Mouse (Mus musculus) kidney, postnatal 4 days (tissue): ENCODE measurements around the gene Stpg3.

Source experiments
- DNase-seq, 2 experiments: peaks; one replicate each; pipeline ENCODE4 v3.0.0; 2021; ENCODE audit warnings: mixed read lengths in 2 of 2

Stpg3 gene

GRCm38 (mm10) chr2:25178285-25178972, 36.0 kb downstream of the Stpg3 start:
- peak; percentile 13 to 42 for DNase-seq

GRCm38 (mm10) chr2:25177685-25178084, 36.8 kb downstream of the Stpg3 start:
- DNase-seq, result peak; percentile 87 to 92

GRCm38 (mm10) chr2:25177076-25177475, 37.4 kb downstream of the Stpg3 start:
- peak; percentile 16 to 41 for DNase-seq

DNA sequence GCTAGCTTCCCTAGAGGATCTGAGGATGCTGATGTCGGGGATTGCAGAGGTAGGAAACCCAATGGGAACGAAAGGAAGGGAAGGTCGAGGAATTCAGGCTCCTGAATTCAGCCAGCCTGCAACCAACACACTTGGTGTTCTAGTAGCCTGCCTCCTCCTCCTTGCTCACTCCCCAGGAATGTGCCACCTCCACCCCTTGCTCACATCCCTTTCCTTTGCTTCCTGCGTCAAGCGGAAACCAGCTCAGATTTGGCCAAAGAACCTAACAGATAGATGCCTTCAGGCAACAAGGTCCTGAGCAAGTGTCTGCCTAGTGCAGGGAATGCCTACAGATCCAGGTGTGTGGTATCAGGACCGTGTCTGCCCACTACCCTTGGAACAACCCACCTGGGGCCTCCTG, 37.9 kb downstream of the Stpg3 start:
- peak; percentile 5 to 39 for DNase-seq

DNA sequence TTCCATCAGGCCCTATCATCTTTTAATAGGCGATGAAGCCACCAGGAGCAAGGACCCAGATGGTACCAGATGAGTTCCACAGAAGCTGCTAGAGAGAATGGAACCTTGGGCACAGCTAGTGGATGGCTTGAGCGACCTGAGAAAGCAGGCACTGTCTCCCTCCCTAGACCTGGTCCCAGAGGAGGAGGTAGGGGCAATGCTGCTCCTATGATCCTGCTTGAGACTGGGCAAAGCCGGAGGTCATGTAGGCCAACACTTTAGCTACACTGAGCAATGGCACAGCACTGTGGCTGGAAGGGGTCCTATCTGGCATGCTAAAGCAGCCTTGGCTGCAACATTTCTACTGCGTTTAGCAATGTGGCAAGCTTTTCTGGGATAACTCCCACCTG, 38.8 kb downstream of the Stpg3 start:
- no peak for DNase-seq

- DNase-seq, result peak in 1 of 2 experiments; percentile 67
Observed at GRCm38 (mm10) chr2:25174866-25175689, 39.4 kb downstream of the Stpg3 start.

GRCm38 (mm10) chr2:25173821-25174220, 40.6 kb downstream of the Stpg3 start:
- no peak for DNase-seq

DNA sequence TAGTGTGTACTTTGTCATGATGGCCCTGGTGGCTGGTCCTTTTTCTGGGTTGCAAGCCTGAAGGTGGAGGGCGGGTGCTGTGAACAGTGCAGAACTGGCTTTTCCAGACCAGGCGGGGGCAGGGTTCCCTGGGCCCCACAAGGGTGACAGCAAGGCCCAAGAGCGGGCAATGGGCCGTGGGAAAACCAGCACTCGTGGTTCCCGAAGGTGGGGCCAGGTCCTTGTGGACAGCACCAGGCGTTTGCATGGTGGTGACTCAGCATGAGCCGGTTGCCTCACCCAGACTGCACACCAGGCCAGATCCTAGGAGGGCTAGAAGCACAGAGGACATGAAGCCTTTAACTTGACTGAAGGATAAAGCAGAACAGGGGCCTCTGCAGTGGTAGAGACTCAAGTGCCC, 41.8 kb downstream of the Stpg3 start:
- DNase-seq, result peak in 1 of 2 experiments; percentile 62

DNA sequence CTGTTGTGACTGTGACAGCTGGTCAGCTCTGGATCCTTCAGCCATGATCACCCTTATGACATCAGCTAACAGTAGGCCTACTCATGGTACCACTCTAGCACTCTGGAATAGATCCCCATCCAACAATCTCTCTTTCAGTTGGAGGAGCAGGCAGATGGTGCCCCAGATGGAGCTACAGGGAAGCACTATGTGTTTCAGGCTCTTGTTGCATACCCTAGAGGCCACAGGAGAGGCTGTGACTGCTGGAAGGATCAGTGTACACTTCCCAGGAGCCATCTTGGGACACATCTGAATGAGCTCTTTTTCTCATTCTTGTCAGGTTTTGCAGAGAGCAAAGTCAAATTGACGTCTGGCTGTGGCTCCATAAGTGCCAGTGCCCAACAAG, 42.7 kb downstream of the Stpg3 start:
- no peak for DNase-seq

GRCm38 (mm10) chr2:25171101-25171768, 43.2 kb downstream of the Stpg3 start:
- DNase-seq, result no peak

GRCm38 (mm10) chr2:25170326-25171100, 43.9 kb downstream of the Stpg3 start:
- DNase-seq, result no peak

DNA sequence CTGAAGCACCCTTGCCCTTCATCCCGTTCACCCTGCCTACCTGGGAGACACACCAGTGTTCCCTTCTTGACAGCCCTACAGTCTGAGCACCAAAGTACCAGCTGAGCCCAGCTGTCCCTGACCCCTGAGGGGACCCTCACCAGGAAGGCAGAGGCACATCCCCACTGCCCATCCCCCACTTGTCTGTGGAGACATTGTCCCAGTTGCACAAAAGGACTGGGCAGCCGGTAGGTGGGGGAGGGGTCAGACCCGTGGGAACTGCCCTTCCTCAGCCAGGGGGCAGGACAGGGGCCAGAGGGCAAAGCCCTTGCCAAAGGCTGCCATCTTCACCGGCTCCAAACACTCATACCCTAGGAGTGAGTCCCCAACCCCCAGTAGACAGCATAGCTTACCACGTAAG, 44.7 kb downstream of the Stpg3 start:
- peak in 1 of 2 experiments; percentile 43 for DNase-seq

DNA sequence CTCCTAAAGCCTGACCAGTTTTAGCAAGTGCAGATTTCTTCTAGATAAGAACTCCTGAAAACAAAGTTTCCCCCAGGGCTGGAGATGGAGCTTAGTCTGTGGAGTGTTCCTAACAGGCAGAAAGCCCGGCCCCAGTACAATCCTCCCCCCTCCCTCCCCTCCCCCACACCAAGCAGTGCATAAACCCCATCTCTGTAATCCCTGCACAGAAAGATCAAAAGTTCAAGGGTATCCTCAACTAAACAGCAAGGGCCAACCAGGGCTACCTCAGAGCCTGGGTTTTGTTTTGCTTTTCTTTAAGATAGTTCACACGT, 45.8 kb downstream of the Stpg3 start:
- DNase-seq, result no peak

DNA sequence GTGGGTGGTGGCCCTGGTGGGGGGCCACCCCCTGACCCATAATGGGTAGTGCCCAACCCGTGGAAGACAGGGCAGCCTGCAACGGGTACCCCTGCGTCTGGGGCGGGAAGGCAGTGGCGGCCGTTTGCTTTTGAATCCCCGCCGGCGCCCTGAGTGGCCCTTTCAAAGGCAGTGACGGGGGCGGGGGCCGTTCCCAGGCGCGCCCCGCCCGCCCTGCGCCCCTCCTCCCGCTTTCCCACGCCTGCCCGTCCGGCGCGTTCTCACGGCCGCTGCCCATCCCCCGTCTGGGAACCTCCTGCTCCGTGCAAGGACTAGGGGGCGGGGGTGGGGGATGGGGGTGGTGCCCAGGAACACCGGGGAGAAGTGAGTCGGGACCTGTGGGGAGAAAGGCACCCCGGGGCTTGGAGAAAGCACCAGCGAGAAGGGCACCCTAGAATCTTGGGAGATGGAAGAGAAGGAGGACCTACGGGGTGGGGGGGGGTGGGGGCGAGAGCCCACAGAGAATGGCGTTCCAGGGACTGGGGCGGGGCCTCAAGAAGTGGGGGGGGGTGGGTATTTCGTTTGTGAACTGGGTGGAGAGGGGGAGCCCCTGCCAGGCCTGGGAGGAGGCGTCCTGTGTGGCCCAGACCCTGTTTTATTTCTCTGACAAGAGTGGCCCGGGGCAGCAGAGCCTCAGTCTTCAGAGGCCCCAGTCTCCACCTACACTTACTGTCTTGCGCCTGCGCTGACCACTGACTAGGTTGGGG, 46.3 kb downstream of the Stpg3 start:
- peak; percentile 88 to 93 for DNase-seq

DNA sequence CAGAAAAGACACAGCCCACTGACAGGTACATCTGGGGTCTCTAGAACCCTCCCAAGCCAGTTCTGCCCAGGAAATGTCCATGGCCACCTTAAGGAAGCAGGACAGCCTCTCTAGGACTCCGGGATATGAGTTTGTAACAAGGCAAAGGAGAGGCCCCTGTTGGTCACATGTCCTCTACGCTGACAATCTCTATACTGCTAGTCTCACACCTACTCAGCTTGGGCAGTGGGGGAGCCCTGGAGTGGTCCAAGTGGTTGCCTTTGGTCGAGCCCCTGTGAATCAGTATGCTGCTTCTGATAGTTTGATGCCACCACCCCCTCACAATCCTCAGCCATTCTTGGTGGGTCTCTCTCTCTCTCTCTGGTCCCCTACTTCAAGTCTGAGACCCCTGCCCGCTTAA, 47.0 kb downstream of the Stpg3 start:
- DNase-seq, result peak in 1 of 2 experiments; percentile 50
